Mouse (Mus musculus): ENCODE measurements around the gene Klhl29. TPM values are rescaled to one million over a fixed set of nuclear protein-coding genes. Genes with fewer than 3 reads are reported as not detected.

The Klhl29 gene
- total RNA-seq, 2 experiments from 2014 or later, result 4.5 to 5.4 TPM

GRCm38 (mm10) chr12:5296422-5296821 is 79.1 kb downstream of the Klhl29 start:
- no peak for DNase-seq

GRCm38 (mm10) chr12:5292316-5292715 is 83.2 kb downstream of the Klhl29 start:
- DNase-seq, result no peak

- DNase-seq, result no peak
Measured at GRCm38 (mm10) chr12:5285579-5285978, 89.9 kb downstream of the Klhl29 start.

- DNase-seq, result no peak
Measured at GRCm38 (mm10) chr12:5284961-5285360, 90.5 kb downstream of the Klhl29 start.

GRCm38 (mm10) chr12:5283654-5284053 is 91.8 kb downstream of the Klhl29 start:
- DNase-seq, result no peak

- DNase-seq, result no peak
Measured at GRCm38 (mm10) chr12:5282611-5283010, 92.9 kb downstream of the Klhl29 start.

GRCm38 (mm10) chr12:5279873-5280272 is 95.6 kb downstream of the Klhl29 start:
- DNase-seq, result no peak

GRCm38 (mm10) chr12:5277028-5277427 is 98.5 kb downstream of the Klhl29 start:
- no peak for DNase-seq

GRCm38 (mm10) chr12:5275507-5275936 is 100.0 kb downstream of the Klhl29 start:
- no peak for DNase-seq

- DNase-seq, result no peak
Measured at GRCm38 (mm10) chr12:5274519-5274944, 101.0 kb downstream of the Klhl29 start.

- no peak for DNase-seq
Measured at GRCm38 (mm10) chr12:5273316-5274047, 102.0 kb downstream of the Klhl29 start.

GRCm38 (mm10) chr12:5270527-5270926 is 105.0 kb downstream of the Klhl29 start:
- no peak for DNase-seq

- no peak for DNase-seq
Measured at GRCm38 (mm10) chr12:5269936-5270335, 105.5 kb downstream of the Klhl29 start.

GRCm38 (mm10) chr12:5269061-5269460 is 106.4 kb downstream of the Klhl29 start:
- no peak for DNase-seq

GRCm38 (mm10) chr12:5268188-5268612 is 107.3 kb downstream of the Klhl29 start:
- no peak for DNase-seq

- DNase-seq, result no peak
Measured at GRCm38 (mm10) chr12:5267271-5268187, 108.0 kb downstream of the Klhl29 start.

- no peak for DNase-seq
Measured at GRCm38 (mm10) chr12:5266773-5267172, 108.7 kb downstream of the Klhl29 start.

- no peak for DNase-seq
Measured at GRCm38 (mm10) chr12:5261476-5261875, 114.0 kb downstream of the Klhl29 start.

- no peak for DNase-seq
Measured at GRCm38 (mm10) chr12:5258779-5259178, 116.7 kb downstream of the Klhl29 start.

GRCm38 (mm10) chr12:5257174-5257573 is 118.3 kb downstream of the Klhl29 start:
- no peak for DNase-seq

GRCm38 (mm10) chr12:5255079-5255478 is 120.4 kb downstream of the Klhl29 start:
- no peak for DNase-seq

- DNase-seq, result no peak
Measured at GRCm38 (mm10) chr12:5254246-5254982, 121.1 kb downstream of the Klhl29 start.
